Mouse (Mus musculus): ENCODE results near the gene 1700056E22Rik. TPM values are rescaled to one million over a fixed set of nuclear protein-coding genes. Genes with fewer than 3 reads are reported as not detected.

1700056E22Rik gene
- polyA plus RNA-seq, 1 experiment, result 77.0 TPM

- Histone ChIP-seq H3K4me1 (ENCODE audit: control insufficient read depth, insufficient read depth, low read length) (no peaks in the 10 kb centered on the region), H3K27me3 (ENCODE audit: control insufficient read depth, insufficient read depth, low read length) (no peaks in the 10 kb centered on the region), H3K27ac (ENCODE audit: control insufficient read depth, insufficient read depth, low read depth, low read length) (no peak overlapping the region), H3K4me3 (ENCODE audit: control insufficient read depth, low read depth, low read length) (no peak overlapping the region), H3K36me3 (ENCODE audit: control insufficient read depth, insufficient read depth, low read length) (no peaks in the 10 kb centered on the region)
- TF ChIP-seq POLR2A (IDR thresholded peaks at IDR 0.05; ENCODE audit: control insufficient read depth, low read depth, low read length), result no peak
- no peak for TF ChIP-seq CTCF (IDR thresholded peaks at IDR 0.05; ENCODE audit: control insufficient read depth, insufficient read depth, insufficient replicate concordance, low read depth, low read length)
These were observed 33.8 kb upstream of the 1700056E22Rik start for GRCm38 (mm10) chr1:184067704-184068558.

- TF ChIP-seq POLR2A (IDR thresholded peaks at IDR 0.05; ENCODE audit: control insufficient read depth, low read depth, low read length) (no peak), CTCF (IDR thresholded peaks at IDR 0.05; ENCODE audit: control insufficient read depth, insufficient read depth, insufficient replicate concordance, low read depth, low read length) (no peak)
- Histone ChIP-seq H3K4me1 (ENCODE audit: control insufficient read depth, insufficient read depth, low read length) (no peaks in the 10 kb centered on the region), H3K27me3 (ENCODE audit: control insufficient read depth, insufficient read depth, low read length) (no peaks in the 10 kb centered on the region), H3K27ac (ENCODE audit: control insufficient read depth, insufficient read depth, low read depth, low read length) (no peak overlapping the region), H3K36me3 (ENCODE audit: control insufficient read depth, insufficient read depth, low read length) (no peaks in the 10 kb centered on the region), H3K4me3 (ENCODE audit: control insufficient read depth, low read depth, low read length) (no peak overlapping the region)
These were observed 32.6 kb upstream of the 1700056E22Rik start for GRCm38 (mm10) chr1:184066460-184067287.

- H3K36me3 ChIP-seq (ENCODE audit: control insufficient read depth, insufficient read depth, low read length), result no peaks in the 10 kb centered on the region
- H3K4me3 ChIP-seq (ENCODE audit: control insufficient read depth, low read depth, low read length), result no peak overlapping the region
- TF ChIP-seq POLR2A (IDR thresholded peaks at IDR 0.05; ENCODE audit: control insufficient read depth, low read depth, low read length), result no peak
- H3K27ac ChIP-seq (ENCODE audit: control insufficient read depth, insufficient read depth, low read depth, low read length), result no peak overlapping the region
- no peaks in the 10 kb centered on the region for H3K27me3 ChIP-seq (ENCODE audit: control insufficient read depth, insufficient read depth, low read length)
- no peaks in the 10 kb centered on the region for H3K4me1 ChIP-seq (ENCODE audit: control insufficient read depth, insufficient read depth, low read length)
These were observed 31.7 kb upstream of the 1700056E22Rik start for GRCm38 (mm10) chr1:184065589-184066361.

GRCm38 (mm10) chr1:184064306-184064705, 30.2 kb upstream of the 1700056E22Rik start:
- no peak overlapping the region for H3K4me3 ChIP-seq (ENCODE audit: control insufficient read depth, low read depth, low read length)
- H3K27me3 ChIP-seq (ENCODE audit: control insufficient read depth, insufficient read depth, low read length), result no peaks in the 10 kb centered on the region
- no peaks in the 10 kb centered on the region for H3K4me1 ChIP-seq (ENCODE audit: control insufficient read depth, insufficient read depth, low read length)
- H3K36me3 ChIP-seq (ENCODE audit: control insufficient read depth, insufficient read depth, low read length), result no peaks in the 10 kb centered on the region
- H3K27ac ChIP-seq (ENCODE audit: control insufficient read depth, insufficient read depth, low read depth, low read length), result no peak overlapping the region
- TF ChIP-seq CTCF (IDR thresholded peaks at IDR 0.05; ENCODE audit: control insufficient read depth, insufficient read depth, insufficient replicate concordance, low read depth, low read length), result no peak

GRCm38 (mm10) chr1:184061901-184062300, 27.8 kb upstream of the 1700056E22Rik start:
- Histone ChIP-seq H3K27ac (ENCODE audit: control insufficient read depth, insufficient read depth, low read depth, low read length) (no peak overlapping the region), H3K27me3 (ENCODE audit: control insufficient read depth, insufficient read depth, low read length) (no peaks in the 10 kb centered on the region), H3K4me3 (ENCODE audit: control insufficient read depth, low read depth, low read length) (no peak overlapping the region), H3K4me1 (ENCODE audit: control insufficient read depth, insufficient read depth, low read length) (no peaks in the 10 kb centered on the region), H3K36me3 (ENCODE audit: control insufficient read depth, insufficient read depth, low read length) (no peaks in the 10 kb centered on the region)
- TF ChIP-seq POLR2A (IDR thresholded peaks at IDR 0.05; ENCODE audit: control insufficient read depth, low read depth, low read length), result no peak
- TF ChIP-seq CTCF (IDR thresholded peaks at IDR 0.05; ENCODE audit: control insufficient read depth, insufficient read depth, insufficient replicate concordance, low read depth, low read length), result no peak

GRCm38 (mm10) chr1:184060828-184061734, 27.0 kb upstream of the 1700056E22Rik start:
- H3K36me3 ChIP-seq (ENCODE audit: control insufficient read depth, insufficient read depth, low read length), result no peaks in the 10 kb centered on the region
- TF ChIP-seq POLR2A (IDR thresholded peaks at IDR 0.05; ENCODE audit: control insufficient read depth, low read depth, low read length) (no peak), CTCF (IDR thresholded peaks at IDR 0.05; ENCODE audit: control insufficient read depth, insufficient read depth, insufficient replicate concordance, low read depth, low read length) (no peak)
- no peaks in the 10 kb centered on the region for H3K27me3 ChIP-seq (ENCODE audit: control insufficient read depth, insufficient read depth, low read length)
- no peaks in the 10 kb centered on the region for H3K4me1 ChIP-seq (ENCODE audit: control insufficient read depth, insufficient read depth, low read length)
- no peak overlapping the region for H3K27ac ChIP-seq (ENCODE audit: control insufficient read depth, insufficient read depth, low read depth, low read length)
- H3K4me3 ChIP-seq (ENCODE audit: control insufficient read depth, low read depth, low read length), result no peak overlapping the region

Measured in testis, adult 2 months (tissue).